Mouse (Mus musculus): ENCODE data around the gene Oaz2.

GRCm38 (mm10) chr9:65661493-65661892 is 6.3 kb upstream of the Oaz2 start:
- TF ChIP-seq CTCF (IDR thresholded peaks at IDR 0.05; ENCODE audit: low read depth) (no peak), EP300 (IDR thresholded peaks at IDR 0.05; ENCODE audit: low read depth) (no peak)
